Mouse (Mus musculus): ENCODE results near the gene Dek. TPM values are rescaled to one million over a fixed set of nuclear protein-coding genes. Genes with fewer than 3 reads are reported as not detected.

The Dek gene
- polyA plus RNA-seq, 1 experiment from 2014 or later: 100.0 TPM

GRCm38 (mm10) chr13:47100587-47100986 is 5.4 kb downstream of the Dek start:
- peaks cover 17% of the 10 kb centered on the region for H3K36me3 ChIP-seq (ENCODE audit: control insufficient read depth, insufficient read depth, low read length)
- ATAC-seq (ENCODE audit: low read depth): no peak
- H3K27me3 ChIP-seq (ENCODE audit: control insufficient read depth, insufficient read depth, low read length): no peaks in the 10 kb centered on the region
- H3K4me1 ChIP-seq (ENCODE audit: control insufficient read depth, insufficient read depth, low read length): peaks cover 18% of the 10 kb centered on the region; the same call in 1 of the 2 replicates
- no peak overlapping the region for H3K27ac ChIP-seq (ENCODE audit: low read depth, low read length)
- H3K9me3 ChIP-seq (ENCODE audit: control insufficient read depth, low read length): no peaks in the 10 kb centered on the region
- no peak overlapping the region for H3K4me2 ChIP-seq (ENCODE audit: low read depth, low read length)
- no peak overlapping the region for H3K9ac ChIP-seq (replicated peaks; ENCODE audit: low read depth, low read length)
- 90% methylated on average over 2 of the region's 2 CpGs for WGBS
- H3K4me3 ChIP-seq (ENCODE audit: low read depth, low read length): no peak overlapping the region

- Histone ChIP-seq H3K27me3 (ENCODE audit: control insufficient read depth, insufficient read depth, low read length) (no peaks in the 10 kb centered on the region), H3K9ac (replicated peaks; ENCODE audit: low read depth, low read length) (no peak overlapping the region), H3K4me3 (ENCODE audit: low read depth, low read length) (no peak overlapping the region), H3K9me3 (ENCODE audit: control insufficient read depth, low read length) (no peaks in the 10 kb centered on the region), H3K4me2 (ENCODE audit: low read depth, low read length) (no peak overlapping the region), H3K27ac (ENCODE audit: low read depth, low read length) (no peak overlapping the region), H3K4me1 (ENCODE audit: control insufficient read depth, insufficient read depth, low read length) (peaks cover 10% of the 10 kb centered on the region; the same call in 1 of the 2 replicates), H3K36me3 (ENCODE audit: control insufficient read depth, insufficient read depth, low read length) (peaks cover 17% of the 10 kb centered on the region)
- WGBS: 85% methylated on average over 7 of the region's 7 CpGs
- no peak for ATAC-seq (ENCODE audit: low read depth)
These were observed 6.7 kb downstream of the Dek start for GRCm38 (mm10) chr13:47099265-47099664.

- H3K4me2 ChIP-seq (ENCODE audit: low read depth, low read length): no peak overlapping the region
- peaks cover 17% of the 10 kb centered on the region for H3K36me3 ChIP-seq (ENCODE audit: control insufficient read depth, insufficient read depth, low read length)
- no peak overlapping the region for H3K27ac ChIP-seq (ENCODE audit: low read depth, low read length)
- H3K9me3 ChIP-seq (ENCODE audit: control insufficient read depth, low read length): no peaks in the 10 kb centered on the region
- no peak overlapping the region for H3K4me3 ChIP-seq (ENCODE audit: low read depth, low read length)
- H3K4me1 ChIP-seq (ENCODE audit: control insufficient read depth, insufficient read depth, low read length): no peaks in the 10 kb centered on the region
- no peak for ATAC-seq (ENCODE audit: low read depth)
- no peak overlapping the region for H3K9ac ChIP-seq (replicated peaks; ENCODE audit: low read depth, low read length)
- H3K27me3 ChIP-seq (ENCODE audit: control insufficient read depth, insufficient read depth, low read length): no peaks in the 10 kb centered on the region
- WGBS: 93% methylated on average over 2 of the region's 2 CpGs
These were observed 9.4 kb downstream of the Dek start for GRCm38 (mm10) chr13:47096591-47096990.

GRCm38 (mm10) chr13:47093791-47094190 is 12.2 kb downstream of the Dek start:
- WGBS: 94% methylated on average over 2 of the region's 2 CpGs
- H3K36me3 ChIP-seq (ENCODE audit: control insufficient read depth, insufficient read depth, low read length): peaks cover 19% of the 10 kb centered on the region

GRCm38 (mm10) chr13:47089271-47089670 is 16.7 kb downstream of the Dek start:
- H3K9me3 ChIP-seq (ENCODE audit: control insufficient read depth, low read length): no peaks in the 10 kb centered on the region
- H3K4me3 ChIP-seq (ENCODE audit: low read depth, low read length): no peak overlapping the region
- peaks cover 17% of the 10 kb centered on the region; the same call in 1 of the 2 replicates for H3K36me3 ChIP-seq (ENCODE audit: control insufficient read depth, insufficient read depth, low read length)
- H3K27ac ChIP-seq (ENCODE audit: low read depth, low read length): no peak overlapping the region
- H3K27me3 ChIP-seq (ENCODE audit: control insufficient read depth, insufficient read depth, low read length): no peaks in the 10 kb centered on the region
- no peak overlapping the region for H3K9ac ChIP-seq (replicated peaks; ENCODE audit: low read depth, low read length)
- no peak overlapping the region for H3K4me2 ChIP-seq (ENCODE audit: low read depth, low read length)
- H3K4me1 ChIP-seq (ENCODE audit: control insufficient read depth, insufficient read depth, low read length): no peaks in the 10 kb centered on the region
- ATAC-seq (ENCODE audit: low read depth): no peak
- 93% methylated on average over 2 of the region's 2 CpGs for WGBS

More at GRCm38 (mm10) chr13:47093791-47094190, 12.2 kb downstream of the Dek start:
- Histone ChIP-seq H3K27ac (ENCODE audit: low read depth, low read length) (no peak overlapping the region), H3K4me1 (ENCODE audit: control insufficient read depth, insufficient read depth, low read length) (no peaks in the 10 kb centered on the region), H3K9me3 (ENCODE audit: control insufficient read depth, low read length) (no peaks in the 10 kb centered on the region), H3K4me3 (ENCODE audit: low read depth, low read length) (no peak overlapping the region), H3K9ac (replicated peaks; ENCODE audit: low read depth, low read length) (no peak overlapping the region), H3K4me2 (ENCODE audit: low read depth, low read length) (no peak overlapping the region), H3K27me3 (ENCODE audit: control insufficient read depth, insufficient read depth, low read length) (no peaks in the 10 kb centered on the region)
- ATAC-seq (ENCODE audit: low read depth): no peak

- Histone ChIP-seq H3K27me3 (ENCODE audit: control insufficient read depth, insufficient read depth, low read length) (no peaks in the 10 kb centered on the region), H3K4me3 (ENCODE audit: low read depth, low read length) (no peak overlapping the region), H3K4me2 (ENCODE audit: low read depth, low read length) (no peak overlapping the region), H3K4me1 (ENCODE audit: control insufficient read depth, insufficient read depth, low read length) (no peaks in the 10 kb centered on the region), H3K9me3 (ENCODE audit: control insufficient read depth, low read length) (no peaks in the 10 kb centered on the region), H3K36me3 (ENCODE audit: control insufficient read depth, insufficient read depth, low read length) (peaks cover 17% of the 10 kb centered on the region; the same call in 1 of the 2 replicates), H3K27ac (ENCODE audit: low read depth, low read length) (no peak overlapping the region), H3K9ac (replicated peaks; ENCODE audit: low read depth, low read length) (no peak overlapping the region)
- 98% methylated on average over 1 of the region's 1 CpGs for WGBS
- ATAC-seq (ENCODE audit: low read depth): no peak
These were observed 17.6 kb downstream of the Dek start for GRCm38 (mm10) chr13:47088433-47088832.

GRCm38 (mm10) chr13:47080905-47081505 is 25.0 kb downstream of the Dek start:
- 89% methylated on average over 4 of the region's 4 CpGs for WGBS
- ATAC-seq (ENCODE audit: low read depth): no peak
- H3K36me3 ChIP-seq (ENCODE audit: control insufficient read depth, insufficient read depth, low read length): peaks cover 29% of the 10 kb centered on the region
- H3K9ac ChIP-seq (replicated peaks; ENCODE audit: low read depth, low read length): no peak overlapping the region
- H3K9me3 ChIP-seq (ENCODE audit: control insufficient read depth, low read length): no peaks in the 10 kb centered on the region
- H3K4me2 ChIP-seq (ENCODE audit: low read depth, low read length): no peak overlapping the region
- no peaks in the 10 kb centered on the region for H3K27me3 ChIP-seq (ENCODE audit: control insufficient read depth, insufficient read depth, low read length)
- H3K4me3 ChIP-seq (ENCODE audit: low read depth, low read length): no peak overlapping the region
- H3K27ac ChIP-seq (ENCODE audit: low read depth, low read length): no peak overlapping the region
- no peaks in the 10 kb centered on the region for H3K4me1 ChIP-seq (ENCODE audit: control insufficient read depth, insufficient read depth, low read length)

GRCm38 (mm10) chr13:47078799-47079198 is 27.2 kb downstream of the Dek start:
- Histone ChIP-seq H3K36me3 (ENCODE audit: control insufficient read depth, insufficient read depth, low read length) (peaks cover 40% of the 10 kb centered on the region), H3K27me3 (ENCODE audit: control insufficient read depth, insufficient read depth, low read length) (no peaks in the 10 kb centered on the region)

GRCm38 (mm10) chr13:47077367-47077766 is 28.6 kb downstream of the Dek start:
- Histone ChIP-seq H3K27ac (ENCODE audit: low read depth, low read length) (no peak overlapping the region), H3K36me3 (ENCODE audit: control insufficient read depth, insufficient read depth, low read length) (peaks cover 37% of the 10 kb centered on the region), H3K9me3 (ENCODE audit: control insufficient read depth, low read length) (no peaks in the 10 kb centered on the region), H3K9ac (replicated peaks; ENCODE audit: low read depth, low read length) (no peak overlapping the region), H3K4me3 (ENCODE audit: low read depth, low read length) (no peak overlapping the region), H3K27me3 (ENCODE audit: control insufficient read depth, insufficient read depth, low read length) (no peaks in the 10 kb centered on the region), H3K4me1 (ENCODE audit: control insufficient read depth, insufficient read depth, low read length) (no peaks in the 10 kb centered on the region), H3K4me2 (ENCODE audit: low read depth, low read length) (no peak overlapping the region)
- no peak for ATAC-seq (ENCODE audit: low read depth)

More at GRCm38 (mm10) chr13:47078799-47079198, 27.2 kb downstream of the Dek start:
- H3K27ac ChIP-seq (ENCODE audit: low read depth, low read length): no peak overlapping the region
- no peaks in the 10 kb centered on the region for H3K4me1 ChIP-seq (ENCODE audit: control insufficient read depth, insufficient read depth, low read length)
- no peak overlapping the region for H3K4me2 ChIP-seq (ENCODE audit: low read depth, low read length)
- no peaks in the 10 kb centered on the region for H3K9me3 ChIP-seq (ENCODE audit: control insufficient read depth, low read length)
- WGBS: 75% methylated on average over 5 of the region's 5 CpGs
- H3K9ac ChIP-seq (replicated peaks; ENCODE audit: low read depth, low read length): no peak overlapping the region
- ATAC-seq (ENCODE audit: low read depth): no peak
- no peak overlapping the region for H3K4me3 ChIP-seq (ENCODE audit: low read depth, low read length)
